Mouse (Mus musculus): ENCODE data around the gene Ptger4.

DNA sequence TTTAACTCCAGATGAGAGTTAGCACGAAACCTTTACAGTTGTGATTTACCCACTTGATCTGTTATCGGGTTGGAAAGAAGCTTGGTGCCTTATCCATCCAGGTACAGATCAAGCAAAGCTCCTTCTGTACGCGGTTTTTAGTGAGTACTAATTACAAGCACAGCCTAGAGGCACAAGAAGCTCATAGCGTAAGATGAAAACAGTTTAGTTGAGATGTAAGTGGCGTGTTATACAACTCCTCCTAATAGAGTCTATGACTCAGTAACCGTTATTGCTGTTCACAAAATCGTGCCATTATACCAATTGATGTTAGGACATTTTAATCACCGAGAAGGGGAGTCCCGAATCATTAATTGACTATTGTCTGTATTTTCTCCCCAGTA lies 57.7 kb downstream of the Ptger4 start:
- TF ChIP-seq CTCF (IDR thresholded peaks at IDR 0.05; ENCODE audit: low read depth), result no peak
- TF ChIP-seq EP300 (IDR thresholded peaks at IDR 0.05; ENCODE audit: low read depth), result no peak

Data from heart, postnatal 0 days (tissue).